Mouse (Mus musculus): ENCODE data around the gene Rpl19.

DNA sequence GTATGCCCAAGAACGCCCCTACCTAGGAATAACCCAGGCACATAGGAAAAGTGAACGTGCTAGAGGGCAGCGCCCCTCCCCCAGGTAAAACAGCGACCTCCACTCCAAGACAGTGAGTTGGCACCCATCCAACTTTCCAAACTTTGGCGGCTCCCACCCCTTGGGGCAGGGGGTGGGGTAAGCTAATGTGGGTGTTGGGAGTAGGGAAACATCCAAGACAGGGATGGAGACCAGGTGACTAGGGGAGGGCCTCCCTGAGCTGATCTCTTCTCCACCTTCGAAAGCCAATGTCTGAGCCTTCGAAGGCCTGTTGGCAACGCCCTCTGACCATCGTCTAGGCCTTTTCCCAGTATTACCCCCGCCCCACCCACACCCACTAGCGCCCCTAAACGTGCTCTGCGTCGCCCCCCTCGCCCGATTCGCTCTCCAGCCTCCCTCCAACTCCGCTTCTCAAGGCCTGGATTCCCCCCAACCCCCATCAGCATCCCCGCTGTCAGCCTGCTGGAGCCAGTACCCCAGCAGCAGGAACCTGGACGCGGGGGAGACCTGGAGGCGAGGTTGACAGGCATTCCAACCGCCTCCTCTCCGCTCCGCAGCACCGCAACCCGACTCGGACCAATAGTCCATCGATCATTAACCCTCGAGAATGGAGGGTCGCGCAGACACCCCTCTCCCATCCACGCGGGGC is 4.8 kb upstream of the Rpl19 start:
- no peak for TF ChIP-seq CTCF (IDR thresholded peaks at IDR 0.05; ENCODE audit: low read depth)
- TF ChIP-seq EP300 (optimal IDR thresholded peaks at IDR 0.05) = no peak
